Mouse (Mus musculus) heart, adult 2 months (tissue): Measurements from ENCODE around the gene Tex44.

Experiments used
- CTCF ChIP-seq: fragments of 200-600 bp; IDR thresholded peaks from 2 replicates; pipeline ENCODE4 v1.8.1; 2022; ENCODE audit warnings: antibody characterized with exemption, mild to moderate bottlenecking, moderate library complexity
- EP300 ChIP-seq: fragments of 200-500 bp; IDR thresholded peaks from 2 replicates; pipeline ENCODE4 v1.6.1; 2011; ENCODE audit warnings: low read depth, low read length, control low read depth; ENCODE audit not compliant: insufficient read depth
- POLR2A ChIP-seq: fragments of 200-500 bp; IDR thresholded peaks from 2 replicates; pipeline ENCODE4 v1.6.1; 2011; ENCODE audit warnings: mild to moderate bottlenecking, low read depth, low read length, control low read depth; ENCODE audit not compliant: insufficient read depth

DNA sequence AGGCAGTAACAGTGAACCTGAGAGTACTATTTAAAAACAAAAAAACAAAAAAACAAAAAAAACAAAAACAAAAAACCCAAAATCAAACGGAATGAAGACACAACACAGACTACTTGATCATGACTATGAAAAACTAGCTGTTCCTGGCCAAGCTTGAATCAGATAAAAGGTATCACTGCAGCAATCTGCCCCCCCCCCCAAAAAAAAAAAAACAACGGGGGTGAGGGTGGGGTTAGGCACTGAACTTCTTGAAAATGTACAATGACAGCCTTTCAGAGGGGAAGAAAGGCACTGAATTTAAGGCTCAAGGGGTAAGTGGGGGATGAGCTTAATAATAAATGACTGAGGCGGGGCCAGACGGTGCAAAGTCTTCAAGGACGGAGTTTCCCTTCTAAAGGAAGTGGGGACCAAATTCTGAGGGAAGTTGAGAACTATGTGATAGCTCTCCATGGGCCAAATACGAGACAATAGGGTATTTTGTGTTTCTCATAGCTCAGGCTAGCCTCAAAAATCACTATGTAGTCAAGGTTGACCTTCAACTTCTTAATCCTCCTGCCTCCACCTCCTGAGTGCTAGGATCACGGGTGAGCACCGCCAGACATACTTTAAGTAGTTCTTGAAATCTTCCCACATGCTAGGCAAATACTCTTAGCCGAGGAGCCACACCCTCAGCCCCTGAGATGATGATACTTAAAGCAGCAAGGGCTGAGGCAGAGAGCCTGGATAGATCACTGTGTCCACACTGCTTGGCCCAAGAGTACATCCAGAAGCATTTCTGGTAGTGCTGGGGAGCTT lies 11.3 kb downstream of the Tex44 start:
- no peak for TF ChIP-seq CTCF
- TF ChIP-seq POLR2A: no peak
- TF ChIP-seq EP300: no peak
